Mouse (Mus musculus) NIH3T3 (cell line): ENCODE data around the gene Mgarp.
"Not testable (repeated sequence)": the region's sequence is repeated elsewhere in the genome, so short reads cannot be mapped to it uniquely, and the experiment has no call there.

Experiments used
- DNase-seq: peaks from one replicate; pipeline ENCODE4 v3.0.0-alpha.2; 2012; ENCODE audit warnings: low read depth

The Mgarp gene

GRCm38 (mm10) chr3:51366926-51367325 lies 29.6 kb downstream of the Mgarp start:
- no peak for DNase-seq

- no peak for DNase-seq
Measured at GRCm38 (mm10) chr3:51365517-51365882, 31.0 kb downstream of the Mgarp start.

GRCm38 (mm10) chr3:51364703-51365516 lies 31.6 kb downstream of the Mgarp start:
- peak; percentile 85 for DNase-seq

DNA sequence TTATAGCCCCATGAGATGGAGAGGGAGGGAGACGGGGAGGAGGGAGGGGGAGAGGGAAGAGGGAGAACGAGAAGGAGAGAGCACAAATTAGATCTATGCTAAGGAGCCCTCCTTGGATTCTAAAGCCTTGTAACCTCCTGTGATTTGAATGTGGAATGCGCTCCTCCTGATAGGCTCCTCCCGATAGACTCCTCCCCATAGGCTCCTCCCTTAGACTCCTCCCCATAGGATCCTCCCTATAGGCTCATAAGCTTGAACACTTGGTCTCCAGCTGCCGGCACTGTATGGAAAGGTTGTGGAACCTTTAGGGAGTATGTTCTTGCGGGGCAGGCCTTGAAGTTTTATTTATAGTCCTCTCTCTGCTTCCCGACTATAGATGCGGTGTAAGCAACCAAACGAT lies 35.5 kb downstream of the Mgarp start:
- no peak for DNase-seq

GRCm38 (mm10) chr3:51359558-51360307 lies 36.8 kb downstream of the Mgarp start:
- DNase-seq: no peak

GRCm38 (mm10) chr3:51358660-51359557 lies 37.6 kb downstream of the Mgarp start:
- peak; percentile 92 for DNase-seq

DNA sequence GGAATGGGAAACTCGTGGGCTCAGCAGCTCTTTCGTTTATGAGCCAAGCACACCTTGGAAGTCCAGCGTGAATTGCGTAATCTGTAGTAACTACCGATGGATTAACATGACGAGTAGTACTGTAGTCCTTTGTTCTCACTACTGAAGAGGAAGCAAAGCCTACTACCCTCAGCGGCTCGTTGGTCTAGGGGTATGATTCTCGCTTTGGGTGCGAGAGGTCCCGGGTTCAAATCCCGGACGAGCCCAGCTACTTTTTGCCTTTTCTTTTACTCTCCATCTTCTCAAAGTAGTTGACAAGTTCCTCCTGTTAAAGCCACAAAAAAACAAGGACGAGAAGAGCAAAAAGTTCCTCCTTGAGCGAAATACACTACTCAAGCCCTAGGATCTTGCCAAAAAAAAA lies 38.4 kb downstream of the Mgarp start:
- DNase-seq: peak; percentile 91

DNA sequence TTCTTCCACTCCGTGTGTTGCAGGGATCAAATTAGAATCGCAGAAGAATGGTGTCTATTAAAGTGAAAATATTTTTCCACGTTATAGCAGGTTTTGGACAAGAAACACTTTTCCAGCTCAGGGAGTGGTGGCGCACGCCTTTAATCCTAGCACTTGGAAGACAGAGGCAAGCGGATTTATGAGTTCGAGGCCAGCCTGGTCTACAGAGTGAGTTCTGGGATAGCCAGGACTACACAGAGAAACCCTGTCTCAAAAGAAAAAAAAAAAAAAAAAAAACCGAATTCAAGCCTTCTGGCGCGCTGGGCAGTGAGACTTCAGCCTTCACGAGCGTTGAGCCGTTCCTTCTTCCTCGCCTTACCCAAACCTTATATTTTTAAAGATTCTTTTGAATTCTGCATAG lies 38.9 kb downstream of the Mgarp start:
- DNase-seq: peak; percentile 46

- DNase-seq: no peak
Measured at GRCm38 (mm10) chr3:51357078-51357477, 39.5 kb downstream of the Mgarp start.

DNA sequence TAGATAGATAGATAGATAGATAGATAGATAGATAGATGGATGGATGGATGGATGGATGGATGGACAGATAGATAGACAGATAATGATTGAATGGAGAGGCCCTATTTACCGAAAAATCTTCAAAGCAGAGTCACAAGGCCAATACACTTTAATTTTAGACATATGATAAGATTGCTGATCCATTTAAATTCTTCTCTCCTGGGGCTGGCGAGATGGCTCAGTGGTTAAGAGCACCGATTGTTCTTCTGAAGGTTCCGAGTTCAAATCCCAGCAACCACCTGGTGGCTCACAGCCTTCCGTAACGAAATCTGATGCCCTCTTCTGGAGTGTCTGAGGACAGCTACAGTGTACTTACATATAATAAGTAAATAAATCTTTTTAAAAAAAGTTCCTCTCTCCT lies 41.6 kb downstream of the Mgarp start:
- not testable (repeated sequence) for DNase-seq

- no peak for DNase-seq
Measured at GRCm38 (mm10) chr3:51354034-51354427, 42.5 kb downstream of the Mgarp start.

DNA sequence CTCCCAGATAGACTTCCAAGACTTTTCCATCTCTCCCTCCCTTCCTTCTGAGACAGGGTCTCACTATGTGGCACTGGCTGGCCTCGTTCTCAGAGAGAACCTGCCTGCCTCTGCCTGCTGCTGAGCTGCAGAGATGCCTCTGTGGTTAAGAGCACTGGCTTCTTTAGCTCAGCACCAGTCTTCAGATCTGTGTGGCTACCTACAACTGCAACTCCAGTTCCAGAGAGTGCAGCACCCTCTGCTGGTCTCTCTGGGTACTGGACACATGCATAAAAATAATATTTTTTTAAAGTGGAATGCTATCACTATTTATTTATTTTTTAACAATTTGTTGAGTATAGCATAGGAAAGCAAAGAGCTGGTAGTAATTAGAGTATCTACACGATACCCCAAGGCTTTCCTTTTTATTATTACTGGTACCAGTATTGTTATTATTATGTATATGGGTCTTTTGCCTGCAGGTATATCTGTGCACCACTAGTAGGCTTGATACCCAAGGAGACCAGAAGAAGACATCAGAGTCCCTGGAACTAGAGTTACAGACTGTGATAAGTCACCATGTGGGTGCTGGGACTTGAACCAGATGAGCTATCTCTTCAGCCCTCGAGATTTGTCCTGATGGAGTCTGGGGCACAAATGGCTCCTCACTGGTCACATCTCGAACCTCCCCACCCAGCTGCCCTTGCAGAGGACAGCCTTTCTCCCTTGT lies 43.1 kb downstream of the Mgarp start:
- DNase-seq: peak; percentile 72

DNA sequence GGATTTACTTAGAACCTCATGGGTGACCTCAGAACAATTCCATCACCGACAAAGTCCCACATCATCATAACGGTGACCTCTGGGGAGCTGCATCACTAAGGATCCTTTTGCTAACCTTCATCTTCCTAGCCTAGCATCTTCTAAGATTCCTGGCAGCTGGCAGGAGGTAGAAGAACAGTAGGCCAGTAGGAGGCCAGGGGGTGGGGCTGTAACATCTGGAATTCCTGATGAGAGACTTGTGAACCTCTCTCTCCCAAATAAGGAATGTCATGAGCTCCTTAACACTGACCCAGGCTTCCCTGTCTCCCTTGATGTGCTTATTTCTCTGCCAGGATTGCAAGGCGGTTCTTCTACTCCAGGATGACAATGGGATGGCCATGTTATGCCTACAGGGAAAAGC lies 45.7 kb downstream of the Mgarp start:
- DNase-seq: no peak

DNA sequence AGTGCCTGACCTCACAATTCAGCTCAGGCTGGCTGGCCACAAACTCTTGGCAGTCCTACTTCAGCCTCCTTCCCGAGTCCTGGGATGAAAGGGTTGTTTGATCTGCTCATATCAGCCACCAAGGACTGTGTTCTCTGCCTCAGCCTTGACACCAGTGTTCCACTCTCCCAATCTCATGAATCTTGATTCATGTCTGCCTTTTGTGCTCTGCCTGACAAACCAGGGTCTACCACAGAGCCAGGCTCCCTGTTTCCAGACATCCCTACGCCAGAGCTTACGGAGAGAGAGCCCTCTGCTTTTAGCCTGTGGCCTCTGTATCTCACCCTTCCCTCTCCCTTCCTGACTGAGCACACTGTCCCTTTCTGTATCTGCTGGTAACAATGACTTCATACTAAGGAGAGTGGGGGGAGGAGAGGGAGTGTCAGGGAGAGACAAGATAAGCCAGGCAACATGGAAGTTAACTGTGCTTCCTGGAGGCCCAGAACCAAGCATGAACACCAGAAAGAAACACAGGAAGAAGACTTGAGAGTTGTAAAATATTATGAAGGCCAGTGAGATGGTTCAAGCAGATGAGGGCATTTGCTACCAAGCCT lies 47.8 kb downstream of the Mgarp start:
- no peak for DNase-seq

- DNase-seq: not testable (repeated sequence)
Measured at GRCm38 (mm10) chr3:51345017-51345416, 51.5 kb downstream of the Mgarp start.

GRCm38 (mm10) chr3:51344182-51344581 lies 52.4 kb downstream of the Mgarp start:
- not testable (repeated sequence) for DNase-seq

DNA sequence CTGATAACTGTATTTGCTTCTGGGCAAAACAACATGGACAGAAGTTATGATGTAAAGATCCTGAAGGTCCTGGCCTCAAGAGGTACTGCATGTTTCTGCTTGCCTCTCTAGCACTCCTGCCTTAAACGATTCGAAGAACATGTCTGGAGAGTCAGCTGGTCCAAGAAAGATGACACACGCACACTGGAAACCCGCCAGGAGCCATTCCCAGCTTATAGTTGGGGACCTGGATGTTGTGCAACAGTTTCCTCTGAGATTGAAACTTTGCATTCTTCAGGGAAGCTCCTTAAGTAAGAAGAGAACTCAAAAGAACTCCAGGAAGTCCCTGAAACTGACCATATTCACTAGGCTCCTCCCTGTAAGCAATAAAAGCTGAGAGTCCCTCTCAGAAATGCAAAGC lies 53.3 kb downstream of the Mgarp start:
- peak; percentile 45 for DNase-seq

DNA sequence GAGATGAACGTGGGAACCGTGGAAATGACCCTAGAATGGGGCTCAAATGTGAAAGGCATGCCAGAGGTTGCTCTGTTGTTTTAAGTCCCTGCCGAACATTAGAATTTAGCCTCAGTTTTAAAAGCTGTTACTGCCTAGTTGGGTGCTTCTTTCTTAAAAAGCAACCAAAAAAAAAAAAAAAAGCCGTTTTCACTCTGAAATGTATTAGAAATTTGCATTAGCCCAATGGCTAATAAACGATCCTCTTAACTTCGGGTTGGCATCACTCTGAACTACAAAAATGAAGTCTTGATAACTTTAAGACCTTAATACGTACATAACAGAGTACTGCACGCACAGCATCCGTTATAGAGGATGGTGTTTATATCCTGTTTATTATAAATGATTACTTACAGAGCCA lies 54.4 kb downstream of the Mgarp start:
- DNase-seq: no peak

DNA sequence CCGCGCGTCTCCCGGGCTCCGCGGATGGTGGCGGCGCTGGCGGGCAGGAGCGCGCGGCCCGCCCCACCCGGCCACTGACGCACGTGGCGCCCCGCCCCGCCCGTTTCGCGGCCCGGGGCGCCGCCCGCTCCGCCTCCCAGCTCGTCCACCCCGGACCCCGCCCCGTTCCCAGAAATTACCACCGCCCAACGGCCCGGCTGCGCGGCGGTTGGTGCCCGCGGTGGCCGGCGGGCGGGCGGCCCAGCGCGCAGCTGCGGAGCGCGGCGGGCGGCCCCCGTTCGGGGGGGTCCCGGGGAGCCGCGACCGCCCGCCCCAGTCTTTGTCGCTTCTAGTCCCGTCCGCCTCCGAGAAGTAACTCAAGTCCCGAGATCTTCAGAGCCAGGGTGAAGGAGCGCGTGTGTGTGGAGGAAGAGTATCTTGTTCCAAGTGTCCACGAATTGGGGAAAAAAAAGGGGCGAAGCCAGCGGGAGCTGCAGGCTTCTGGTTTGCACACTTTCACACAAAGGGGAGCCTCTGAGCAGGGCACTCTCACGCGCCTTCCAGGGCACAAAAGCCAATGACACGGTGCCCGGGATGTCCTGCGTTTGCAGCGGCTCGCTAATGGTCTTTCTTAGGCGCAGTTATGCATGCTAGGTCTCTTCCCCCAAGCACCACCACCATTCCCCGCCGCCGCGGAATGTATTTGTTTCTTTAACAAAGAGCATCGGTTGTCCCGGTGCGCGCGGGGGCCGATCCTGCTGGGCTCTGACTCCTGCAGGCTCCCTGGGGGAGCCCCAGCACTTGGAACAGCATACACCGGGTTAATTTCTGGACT lies 55.1 kb downstream of the Mgarp start:
- peak; percentile 92 for DNase-seq

DNA sequence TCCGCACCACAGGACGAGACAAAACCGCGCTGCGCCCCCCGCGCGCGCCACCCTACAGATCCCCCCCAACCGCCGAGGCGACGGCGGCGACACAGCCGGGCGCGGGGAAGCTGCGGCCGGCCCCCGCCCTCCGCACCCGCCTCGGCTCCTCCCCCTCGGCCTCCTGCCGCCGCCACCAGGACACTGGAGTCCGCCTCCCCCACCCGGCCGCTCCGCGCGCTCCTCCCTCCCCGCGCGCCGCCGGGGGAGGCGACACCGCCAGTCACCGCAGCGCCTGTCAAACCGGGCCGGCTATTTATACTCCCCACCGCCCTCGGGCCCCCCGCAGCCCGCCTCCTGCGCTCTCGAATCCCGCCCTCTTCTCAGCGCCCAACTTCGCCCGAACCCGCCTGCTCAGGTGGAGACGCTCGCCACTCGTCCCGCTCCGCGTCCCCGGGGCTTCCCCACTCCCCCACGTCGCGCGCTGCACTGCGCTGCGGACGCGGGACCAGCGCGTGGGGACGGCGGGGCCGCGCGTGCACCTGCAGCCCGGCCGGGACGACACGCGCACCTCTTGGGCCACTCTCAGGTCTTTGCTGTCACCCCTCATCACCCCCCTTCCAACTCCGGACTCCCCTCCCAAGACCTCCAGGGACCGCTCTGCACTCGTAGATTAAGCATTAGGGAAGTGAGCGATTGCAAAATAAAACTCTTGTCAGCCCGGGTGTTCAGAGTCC lies 55.8 kb downstream of the Mgarp start, which contains the start of gene Elf2:
Gene Elf2, minus strand, starts transcription at position 112 of the 716 bp plus-strand sequence.
- DNase-seq: peak; percentile 78
